Mouse (Mus musculus) lung, adult 18-20 months (tissue): Measurements from ENCODE around the gene Prss47.

Source experiments
- DNase-seq, 2 experiments: peaks; one replicate each; pipeline ENCODE4 v3.0.0; 2022; ENCODE audit warnings: mixed read lengths in 2 of 2

Gene Prss47

GRCm38 (mm10) chr13:65052660-65053059 lies at the start of gene Prss47:
Prss47 (minus strand) TSS chr13:65052760.
- no peak for DNase-seq

- DNase-seq, result no peak
These were observed 48.7 kb upstream of the Prss47 start for GRCm38 (mm10) chr13:65101232-65101631.

GRCm38 (mm10) chr13:65100678-65101077 lies 48.1 kb upstream of the Prss47 start:
- DNase-seq, result no peak

- no peak for DNase-seq
These were observed 44.5 kb upstream of the Prss47 start for GRCm38 (mm10) chr13:65097018-65097417.

- no peak for DNase-seq
These were observed 43.4 kb upstream of the Prss47 start for GRCm38 (mm10) chr13:65095923-65096322.

- DNase-seq, result peak in 1 of 2 experiments; percentile 4
These were observed 17.4 kb upstream of the Prss47 start for GRCm38 (mm10) chr13:65069969-65070368.

GRCm38 (mm10) chr13:65035057-65035456 lies 17.5 kb downstream of the Prss47 start:
- DNase-seq, result no peak

- DNase-seq, result no peak
These were observed 19.8 kb downstream of the Prss47 start, which contains the start of gene Spata31d1c for GRCm38 (mm10) chr13:65032758-65033157. Spata31d1c (plus strand) TSS chr13:65033058.

- DNase-seq, result no peak
These were observed 41.4 kb downstream of the Prss47 start for GRCm38 (mm10) chr13:65011052-65011738.

GRCm38 (mm10) chr13:65007971-65008370 lies 44.6 kb downstream of the Prss47 start:
- DNase-seq, result no peak

GRCm38 (mm10) chr13:65006760-65007159 lies 45.8 kb downstream of the Prss47 start:
- DNase-seq, result no peak

- DNase-seq, result no peak
These were observed 47.1 kb downstream of the Prss47 start for GRCm38 (mm10) chr13:65005414-65005813.
